Mouse (Mus musculus): ENCODE measurements around the gene Slc41a3.

Gene Slc41a3

GRCm38 (mm10) chr6:90622758-90623455 lies 18.4 kb downstream of the Slc41a3 start:
- no peaks in the 10 kb centered on the region for H3K9me3 ChIP-seq (ENCODE audit: low read length)
- peaks cover 12% of the 10 kb centered on the region; the same call in 1 of the 2 replicates for H3K27me3 ChIP-seq (ENCODE audit: insufficient read depth, low read length)
- H3K36me3 ChIP-seq (ENCODE audit: insufficient read depth, low read length) = no peaks in the 10 kb centered on the region
- no peak overlapping the region for H3K4me3 ChIP-seq (replicated peaks; ENCODE audit: low read length)
- H3K4me1 ChIP-seq (replicated peaks; ENCODE audit: low read depth, low read length) = peaks cover 7% of the 10 kb centered on the region
- no peak for TF ChIP-seq CTCF (conservative IDR thresholded peaks at IDR 0.05; ENCODE audit: low read length)
- TF ChIP-seq NANOG (IDR thresholded peaks at IDR 0.05; ENCODE audit: borderline replicate concordance, low read length) = no peak
- TF ChIP-seq POU5F1 (IDR thresholded peaks at IDR 0.05; ENCODE audit: borderline replicate concordance, low read length) = no peak

GRCm38 (mm10) chr6:90623456-90623836 lies 18.9 kb downstream of the Slc41a3 start:
- H3K4me1 ChIP-seq (replicated peaks; ENCODE audit: low read depth, low read length) = peaks cover 7% of the 10 kb centered on the region
- TF ChIP-seq NANOG (IDR thresholded peaks at IDR 0.05; ENCODE audit: borderline replicate concordance, low read length) (no peak), CTCF (conservative IDR thresholded peaks at IDR 0.05; ENCODE audit: low read length) (no peak), POU5F1 (IDR thresholded peaks at IDR 0.05; ENCODE audit: borderline replicate concordance, low read length) (no peak)
- no peaks in the 10 kb centered on the region for H3K36me3 ChIP-seq (ENCODE audit: insufficient read depth, low read length)
- H3K9me3 ChIP-seq (ENCODE audit: low read length) = no peaks in the 10 kb centered on the region
- H3K4me3 ChIP-seq (replicated peaks; ENCODE audit: low read length) = no peak overlapping the region
- peaks cover 12% of the 10 kb centered on the region; the same call in 1 of the 2 replicates for H3K27me3 ChIP-seq (ENCODE audit: insufficient read depth, low read length)

GRCm38 (mm10) chr6:90624184-90624583 lies 19.7 kb downstream of the Slc41a3 start:
- Histone ChIP-seq H3K27me3 (ENCODE audit: insufficient read depth, low read length) (peaks cover 10% of the 10 kb centered on the region; the same call in 1 of the 2 replicates), H3K36me3 (ENCODE audit: insufficient read depth, low read length) (no peaks in the 10 kb centered on the region), H3K4me3 (replicated peaks; ENCODE audit: low read length) (no peak overlapping the region), H3K9me3 (ENCODE audit: low read length) (no peaks in the 10 kb centered on the region), H3K4me1 (replicated peaks; ENCODE audit: low read depth, low read length) (peaks cover 7% of the 10 kb centered on the region)
- TF ChIP-seq NANOG (IDR thresholded peaks at IDR 0.05; ENCODE audit: borderline replicate concordance, low read length) = no peak
- no peak for TF ChIP-seq CTCF (conservative IDR thresholded peaks at IDR 0.05; ENCODE audit: low read length)
- no peak for TF ChIP-seq POU5F1 (IDR thresholded peaks at IDR 0.05; ENCODE audit: borderline replicate concordance, low read length)

- Histone ChIP-seq H3K4me3 (replicated peaks; ENCODE audit: low read length) (no peak overlapping the region), H3K9me3 (ENCODE audit: low read length) (no peaks in the 10 kb centered on the region), H3K4me1 (replicated peaks; ENCODE audit: low read depth, low read length) (peaks cover 10% of the 10 kb centered on the region), H3K36me3 (ENCODE audit: insufficient read depth, low read length) (no peaks in the 10 kb centered on the region), H3K27me3 (ENCODE audit: insufficient read depth, low read length) (peaks cover 10% of the 10 kb centered on the region; the same call in 1 of the 2 replicates)
- TF ChIP-seq POU5F1 (IDR thresholded peaks at IDR 0.05; ENCODE audit: borderline replicate concordance, low read length) (no peak), NANOG (IDR thresholded peaks at IDR 0.05; ENCODE audit: borderline replicate concordance, low read length) (no peak), CTCF (conservative IDR thresholded peaks at IDR 0.05; ENCODE audit: low read length) (no peak)
Observed at GRCm38 (mm10) chr6:90624733-90625132, 20.2 kb downstream of the Slc41a3 start.

GRCm38 (mm10) chr6:90625207-90625994 lies 20.9 kb downstream of the Slc41a3 start:
- TF ChIP-seq POU5F1 (IDR thresholded peaks at IDR 0.05; ENCODE audit: borderline replicate concordance, low read length) (no peak), NANOG (IDR thresholded peaks at IDR 0.05; ENCODE audit: borderline replicate concordance, low read length) (no peak), CTCF (conservative IDR thresholded peaks at IDR 0.05; ENCODE audit: low read length) (peak; percentile 16)
- H3K4me3 ChIP-seq (replicated peaks; ENCODE audit: low read length) = no peak overlapping the region
- peaks cover 10% of the 10 kb centered on the region; the same call in 1 of the 2 replicates for H3K27me3 ChIP-seq (ENCODE audit: insufficient read depth, low read length)
- no peaks in the 10 kb centered on the region for H3K36me3 ChIP-seq (ENCODE audit: insufficient read depth, low read length)
- peaks cover 13% of the 10 kb centered on the region for H3K4me1 ChIP-seq (replicated peaks; ENCODE audit: low read depth, low read length)
- no peaks in the 10 kb centered on the region for H3K9me3 ChIP-seq (ENCODE audit: low read length)

- H3K27me3 ChIP-seq (ENCODE audit: insufficient read depth, low read length) = peaks cover 6% of the 10 kb centered on the region; the same call in 1 of the 2 replicates
- TF ChIP-seq POU5F1 (IDR thresholded peaks at IDR 0.05; ENCODE audit: borderline replicate concordance, low read length) (no peak), NANOG (IDR thresholded peaks at IDR 0.05; ENCODE audit: borderline replicate concordance, low read length) (no peak), CTCF (conservative IDR thresholded peaks at IDR 0.05; ENCODE audit: low read length) (no peak)
- H3K9me3 ChIP-seq (ENCODE audit: low read length) = no peaks in the 10 kb centered on the region
- no peaks in the 10 kb centered on the region for H3K36me3 ChIP-seq (ENCODE audit: insufficient read depth, low read length)
- H3K4me1 ChIP-seq (replicated peaks; ENCODE audit: low read depth, low read length) = peaks cover 13% of the 10 kb centered on the region
- H3K4me3 ChIP-seq (replicated peaks; ENCODE audit: low read length) = no peak overlapping the region
Observed at GRCm38 (mm10) chr6:90627556-90627955, 23.0 kb downstream of the Slc41a3 start.

GRCm38 (mm10) chr6:90629506-90629905 lies 25.0 kb downstream of the Slc41a3 start:
- Histone ChIP-seq H3K27me3 (ENCODE audit: insufficient read depth, low read length) (peaks cover 6% of the 10 kb centered on the region; the same call in 1 of the 2 replicates), H3K36me3 (ENCODE audit: insufficient read depth, low read length) (no peaks in the 10 kb centered on the region), H3K4me3 (replicated peaks; ENCODE audit: low read length) (no peak overlapping the region), H3K9me3 (ENCODE audit: low read length) (no peaks in the 10 kb centered on the region), H3K4me1 (replicated peaks; ENCODE audit: low read depth, low read length) (peaks cover 16% of the 10 kb centered on the region)
- TF ChIP-seq POU5F1 (IDR thresholded peaks at IDR 0.05; ENCODE audit: borderline replicate concordance, low read length) = no peak
- TF ChIP-seq CTCF (conservative IDR thresholded peaks at IDR 0.05; ENCODE audit: low read length) = no peak
- no peak for TF ChIP-seq NANOG (IDR thresholded peaks at IDR 0.05; ENCODE audit: borderline replicate concordance, low read length)

GRCm38 (mm10) chr6:90630427-90630826 lies 25.9 kb downstream of the Slc41a3 start:
- H3K36me3 ChIP-seq (ENCODE audit: insufficient read depth, low read length) = no peaks in the 10 kb centered on the region
- H3K4me3 ChIP-seq (replicated peaks; ENCODE audit: low read length) = no peak overlapping the region
- TF ChIP-seq CTCF (conservative IDR thresholded peaks at IDR 0.05; ENCODE audit: low read length) = no peak
- H3K9me3 ChIP-seq (ENCODE audit: low read length) = no peaks in the 10 kb centered on the region
- peaks cover 6% of the 10 kb centered on the region; the same call in 1 of the 2 replicates for H3K27me3 ChIP-seq (ENCODE audit: insufficient read depth, low read length)
- H3K4me1 ChIP-seq (replicated peaks; ENCODE audit: low read depth, low read length) = peaks cover 17% of the 10 kb centered on the region
